Mouse (Mus musculus) bone marrow, adult 2 months (tissue): ENCODE data around the gene Hpd.

Experiments
- CTCF ChIP-seq: fragments of 200-500 bp; IDR thresholded peaks from 2 replicates; pipeline ENCODE4 v1.5.1; 2011; ENCODE audit warnings: low read length, control low read depth; ENCODE audit not compliant: control insufficient read depth, insufficient read depth
- POLR2A ChIP-seq: fragments of 200-500 bp; IDR thresholded peaks from 2 replicates; pipeline ENCODE4 v1.6.1; 2011; ENCODE audit warnings: low read depth, mild to moderate bottlenecking, control low read depth, low read length, borderline replicate concordance; ENCODE audit not compliant: control insufficient read depth

DNA sequence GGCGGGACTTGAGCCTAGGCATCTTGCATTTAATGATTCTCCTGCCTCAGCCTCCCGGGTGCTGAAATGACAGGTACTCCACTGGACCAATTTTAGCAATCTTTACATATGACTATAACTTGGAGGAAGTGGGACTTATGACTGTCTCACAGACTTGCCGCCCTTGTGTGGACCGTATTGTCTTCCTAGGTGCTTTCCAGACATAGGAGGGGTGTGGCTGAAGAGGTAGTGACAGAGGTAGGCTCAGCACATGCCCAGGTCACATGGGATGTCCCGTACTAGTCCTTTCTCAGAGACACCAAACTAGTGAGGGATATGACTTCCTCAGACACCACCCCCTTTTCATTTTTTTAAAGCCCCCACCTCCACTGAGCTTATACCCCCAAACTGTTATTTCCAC lies 3.7 kb downstream of the Hpd start:
- TF ChIP-seq POLR2A (no peak), CTCF (no peak)
